Mouse (Mus musculus) kidney, embryonic 16.5 days (tissue): Measurements from ENCODE around the gene Zfp493. TPM values are rescaled to one million over a fixed set of nuclear protein-coding genes. Genes with fewer than 3 reads are reported as not detected.
"Not testable (repeated sequence)": the region's sequence is repeated elsewhere in the genome, so short reads cannot be mapped to it uniquely, and the experiment has no call there.

Experiments used
- ATAC-seq: fragments of 200-750 bp; cut with Nextera tagmentation; 2 replicates; pipeline ENCODE4 v1.8.0; 2017; ENCODE audit warnings: moderate TSS enrichment; ENCODE audit not compliant: low FRiP score, low TSS enrichment
- H3K27ac ChIP-seq: fragments of 300-500 bp; sonication (generic); 2 replicates; pipeline ENCODE4 v1.5.1; 2014; ENCODE audit warnings: low read length
- H3K27me3 ChIP-seq: fragments of 300-500 bp; sonication (generic); 2 replicates; pipeline ENCODE4 v1.6.1; 2014; ENCODE audit warnings: low read length, control low read depth, mixed read lengths; ENCODE audit not compliant: insufficient read depth
- H3K36me3 ChIP-seq: fragments of 300-500 bp; sonication (generic); 2 replicates; pipeline ENCODE4 v1.6.1; 2014; ENCODE audit warnings: low read length, control low read depth, mixed read lengths; ENCODE audit not compliant: insufficient read depth
- H3K4me1 ChIP-seq: fragments of 300-500 bp; sonication (generic); 2 replicates; pipeline ENCODE4 v1.6.1; 2014; ENCODE audit warnings: low read length, control low read depth, mixed read lengths; ENCODE audit not compliant: insufficient read depth
- H3K4me2 ChIP-seq: fragments of 300-500 bp; sonication (generic); replicated peaks from 2 replicates; pipeline ENCODE4 v1.6.1; 2014; ENCODE audit warnings: low read depth, low read length
- H3K4me3 ChIP-seq: fragments of 300-500 bp; sonication (generic); 2 replicates; pipeline ENCODE4 v1.5.1; 2014; ENCODE audit warnings: mild to moderate bottlenecking, low read length
- H3K9ac ChIP-seq: fragments of 300-500 bp; sonication (generic); replicated peaks from 2 replicates; pipeline ENCODE4 v1.6.1; 2014; ENCODE audit warnings: low read length
- H3K9me3 ChIP-seq: fragments of 300-500 bp; sonication (generic); 2 replicates; pipeline ENCODE4 v1.6.1; 2016; ENCODE audit warnings: low read length, control low read depth
- WGBS: fragments of 180-500 bp; shearing (Covaris S2); extraction: QIAGEN DNeasy Blood & Tissue Kit; methylation state at CpG from one replicate; pipeline ENCODE4 v1.1.7; 2014; 5-methylcytosine and 5-hydroxymethylcytosine counted together
- polyA plus RNA-seq: library from polyadenylated mRNA; unstranded; fragments of >200 nt; fragmentation: Nextera tagmentation; extraction: Ambion mirVana; gene quantifications from 2 replicates; pipeline ENCODE4 v1.2.1, GENCODE M21; 2015

Zfp493 gene
- 2.6 and 2.7 TPM in 2 replicates for polyA plus RNA-seq

DNA sequence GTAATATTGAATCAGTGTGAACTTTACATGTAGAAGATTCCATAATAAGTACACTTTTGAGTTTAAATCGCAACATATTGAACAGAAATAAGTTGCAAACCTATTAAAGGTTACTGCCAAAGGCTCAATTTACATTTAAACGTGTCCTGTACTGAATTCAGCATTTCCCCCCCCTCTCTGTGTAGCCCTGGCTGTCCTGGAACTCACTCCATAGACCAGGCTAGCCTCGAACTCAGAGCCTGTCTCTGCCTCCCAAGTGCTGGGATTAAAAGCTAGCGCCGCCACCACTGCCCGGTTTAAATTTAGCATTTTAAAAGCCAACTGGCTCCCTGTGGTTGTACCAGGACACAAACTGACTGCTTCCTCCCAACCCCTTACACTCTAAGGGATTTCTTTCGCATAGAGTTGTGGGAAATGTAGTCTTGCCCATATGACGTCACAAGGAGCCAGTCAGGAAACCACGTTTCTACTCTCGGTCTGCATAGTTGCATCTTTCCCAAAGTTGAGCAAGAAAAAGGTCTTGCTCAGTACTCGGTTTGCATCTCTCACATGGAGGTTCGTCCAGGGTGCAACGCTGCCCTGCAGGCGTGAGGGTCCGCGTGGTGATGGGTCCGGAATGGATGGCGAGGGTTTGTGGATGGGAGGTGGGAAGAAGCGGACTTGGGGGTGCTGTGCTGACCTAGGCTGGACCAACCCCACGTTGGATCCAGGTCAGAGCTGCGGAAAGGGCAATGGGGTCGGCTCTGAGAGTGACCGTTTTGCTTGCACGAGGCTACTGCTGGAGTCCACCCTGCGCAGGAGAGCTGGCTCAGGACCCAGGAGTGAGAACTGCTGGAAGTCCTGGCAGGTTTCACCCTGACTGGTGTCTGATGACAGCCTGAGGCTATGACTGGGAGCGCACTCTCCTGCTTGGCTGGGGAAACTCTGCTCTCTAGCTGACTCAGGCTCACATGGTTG, at the start of gene Zfp493:
Zfp493 (plus strand) TSS at position 429 of the 957 bp plus-strand sequence.
- 9% methylated on average over 26 of the region's 26 CpGs for WGBS

DNA sequence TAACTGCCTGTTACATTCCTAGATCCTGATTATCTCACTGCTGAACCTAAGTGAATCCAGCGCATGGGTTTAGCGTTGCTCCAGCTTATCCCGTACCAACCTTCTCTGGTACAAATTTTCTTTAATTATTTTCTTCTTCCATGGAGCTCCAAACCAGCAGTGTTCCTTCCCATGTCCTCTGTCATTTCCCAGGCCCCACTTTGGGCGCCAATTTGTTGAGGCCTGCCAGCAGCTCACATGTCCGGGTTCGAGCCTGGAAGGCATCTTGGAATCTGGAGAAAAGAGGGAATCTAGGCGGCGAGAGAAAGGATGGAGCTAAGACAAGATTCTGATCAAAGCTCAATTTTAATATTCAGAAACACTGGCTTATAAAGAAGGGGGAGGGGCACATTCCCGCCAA, 45.1 kb upstream of the Zfp493 start:
- not testable (repeated sequence) for H3K4me2 ChIP-seq, H3K4me3 ChIP-seq, H3K27me3 ChIP-seq, H3K27ac ChIP-seq, H3K9ac ChIP-seq, H3K4me1 ChIP-seq, ATAC-seq, H3K36me3 ChIP-seq
- H3K9me3 ChIP-seq: peaks cover 18% of the 10 kb centered on the region
- WGBS: 93% methylated on average over 9 of the region's 9 CpGs

More for the DNA sequence above, at the start of gene Zfp493:
- Histone ChIP-seq H3K9ac (peak within 1 kb of the TSS; percentile 74), H3K4me1 (0 out of 2 replicates have a peak, but pooled peaks cover 3% of the 10 kb centered on the region), H3K36me3 (no peaks in the 10 kb centered on the region), H3K9me3 (no peaks in the 10 kb centered on the region), H3K27me3 (no peaks in the 10 kb centered on the region), H3K4me2 (peak within 1 kb of the TSS; percentile 72), H3K27ac (peak within 1 kb of the TSS; percentile 50; the same call in 1 of the 2 replicates), H3K4me3 (peak within 1 kb of the TSS; percentile 69)
- ATAC-seq: peak; percentile 97

DNA sequence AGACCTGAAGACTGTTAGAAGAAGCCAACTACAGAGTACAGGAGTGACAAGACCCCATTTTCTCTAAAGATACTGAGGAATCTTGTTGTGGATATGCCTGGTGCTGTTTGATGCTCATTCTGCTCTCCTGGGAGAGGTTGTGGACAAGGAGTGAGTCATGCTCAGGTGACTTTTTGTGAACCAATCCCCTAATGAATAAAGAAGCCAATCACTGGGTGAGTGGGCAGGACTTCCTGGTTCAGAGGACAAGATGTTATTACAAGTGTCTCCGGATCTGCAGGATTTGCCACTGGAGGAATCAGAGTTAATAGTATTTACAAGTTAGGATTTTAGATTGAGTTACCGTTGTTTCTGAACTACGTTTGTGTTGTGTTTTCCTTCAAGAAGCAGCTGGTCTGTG, 36.6 kb upstream of the Zfp493 start:
- no peak overlapping the region for H3K9ac ChIP-seq
- no peak overlapping the region for H3K4me3 ChIP-seq
- WGBS: 76% methylated on average over 3 of the region's 3 CpGs
- peaks cover 7% of the 10 kb centered on the region; the same call in 1 of the 2 replicates for H3K9me3 ChIP-seq
- H3K4me2 ChIP-seq: no peak overlapping the region
- no peaks in the 10 kb centered on the region for H3K27me3 ChIP-seq
- no peaks in the 10 kb centered on the region for H3K4me1 ChIP-seq
- H3K27ac ChIP-seq: no peak overlapping the region
- peaks cover 4% of the 10 kb centered on the region for H3K36me3 ChIP-seq
- no peak for ATAC-seq

DNA sequence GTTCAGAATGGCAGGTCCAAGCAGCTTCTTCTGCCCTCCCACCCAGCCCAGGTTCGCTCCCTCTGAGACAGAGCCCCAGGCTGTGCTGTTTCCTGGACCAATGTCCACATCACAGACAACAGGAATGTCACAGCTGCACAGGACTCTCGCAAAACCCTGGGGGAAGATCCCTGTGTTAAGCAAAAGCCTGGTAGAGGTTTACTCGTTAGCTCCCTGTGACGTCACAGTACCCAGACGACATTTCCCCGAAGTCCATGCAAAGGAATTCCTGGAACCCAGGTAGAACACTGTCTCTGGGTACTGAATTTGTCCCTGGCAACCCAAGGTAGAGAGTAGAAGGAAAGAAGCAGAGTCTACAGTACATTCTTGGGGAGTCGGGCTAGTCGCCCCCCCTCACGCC, 35.6 kb upstream of the Zfp493 start:
- Histone ChIP-seq H3K4me3 (no peak overlapping the region), H3K27me3 (no peaks in the 10 kb centered on the region), H3K36me3 (peaks cover 13% of the 10 kb centered on the region), H3K9ac (no peak overlapping the region), H3K9me3 (peaks cover 11% of the 10 kb centered on the region), H3K4me2 (no peak overlapping the region), H3K27ac (no peak overlapping the region), H3K4me1 (no peaks in the 10 kb centered on the region)
- no peak for ATAC-seq
- WGBS: 94% methylated on average over 9 of the region's 9 CpGs

DNA sequence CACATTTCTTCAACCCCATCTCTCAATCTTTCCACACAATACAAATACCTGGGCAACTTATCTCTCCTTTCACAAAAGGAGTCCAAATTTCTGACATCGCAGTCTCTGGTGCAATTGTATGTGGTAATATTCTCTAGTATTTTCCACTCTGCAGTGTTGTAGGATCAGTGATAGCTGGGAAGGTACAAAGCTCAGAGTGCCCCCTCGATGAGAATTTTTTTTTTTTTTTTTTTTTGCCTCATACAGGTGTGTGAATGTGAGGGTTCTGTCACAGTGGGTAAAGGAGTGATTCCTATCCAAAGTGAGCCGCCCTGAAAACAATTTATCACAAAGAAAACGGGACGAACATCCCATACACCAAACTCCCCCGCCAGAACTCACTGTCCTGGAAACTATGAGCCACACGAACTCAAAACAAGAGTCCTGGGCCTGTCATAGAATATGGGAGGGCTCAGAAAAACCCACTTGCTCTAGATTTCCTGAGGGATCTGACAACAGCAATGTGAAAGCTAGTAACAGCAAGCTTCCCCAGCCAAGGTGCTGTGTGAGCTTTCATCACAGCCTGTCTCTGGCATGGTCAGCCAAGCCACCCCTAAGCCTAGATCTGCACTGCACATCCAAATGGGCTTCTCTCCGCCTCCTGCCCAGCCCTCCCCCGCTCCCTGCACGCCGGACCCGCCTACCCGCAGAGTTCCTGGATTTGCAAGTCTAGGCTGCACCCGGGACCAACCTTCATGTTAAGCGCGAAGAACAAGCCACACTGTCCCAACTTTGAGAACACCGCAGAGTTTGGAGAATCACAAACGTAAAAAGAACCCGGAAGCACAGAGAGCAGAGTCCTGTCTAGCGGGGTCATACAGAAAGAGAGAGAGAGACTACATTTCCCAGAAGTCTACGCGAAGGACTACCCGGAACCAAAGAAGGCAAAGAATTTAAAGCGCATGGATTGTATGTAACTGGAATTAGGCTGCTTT, 24.9 kb upstream of the Zfp493 start, which contains the start of gene Zfp85:
Zfp85 (minus strand) TSS at position 896 of the 974 bp plus-strand sequence.
- Histone ChIP-seq H3K4me3 (peak within 1 kb of the TSS; percentile 59), H3K4me2 (peak within 1 kb of the TSS; percentile 57), H3K9me3 (no peaks in the 10 kb centered on the region), H3K4me1 (peaks cover 4% of the 10 kb centered on the region; the same call in 1 of the 2 replicates), H3K27me3 (no peaks in the 10 kb centered on the region), H3K36me3 (peaks cover 5% of the 10 kb centered on the region), H3K9ac (peak within 1 kb of the TSS; percentile 58), H3K27ac (peak within 1 kb of the TSS; percentile 74)
- ATAC-seq: peak; percentile 96
- WGBS: 5% methylated on average over 24 of the region's 24 CpGs

DNA sequence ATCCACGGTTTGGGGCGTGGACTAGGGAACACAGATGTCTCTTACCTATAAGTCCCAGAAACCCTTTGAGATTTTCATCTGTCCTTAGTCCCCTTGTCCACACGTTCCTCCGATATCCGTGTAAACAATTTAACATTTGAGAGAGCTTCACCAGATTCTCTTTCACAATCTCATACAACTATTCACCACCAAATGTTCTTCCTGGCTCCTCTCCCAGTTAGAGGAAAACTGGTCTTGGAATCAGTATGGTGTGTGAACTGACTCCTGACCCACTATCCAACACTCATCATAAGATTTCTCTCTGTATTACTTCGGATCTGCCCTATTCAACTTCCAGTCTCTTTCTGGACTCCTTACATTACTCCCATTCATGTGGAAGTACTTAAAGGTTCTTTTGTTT, 23.7 kb upstream of the Zfp493 start:
- ATAC-seq: no peak
- Histone ChIP-seq H3K9me3 (no peaks in the 10 kb centered on the region), H3K36me3 (peaks cover 5% of the 10 kb centered on the region), H3K9ac (no peak overlapping the region), H3K4me1 (peaks cover 4% of the 10 kb centered on the region; the same call in 1 of the 2 replicates), H3K4me3 (no peak overlapping the region), H3K27me3 (no peaks in the 10 kb centered on the region), H3K4me2 (no peak overlapping the region), H3K27ac (no peak overlapping the region)
- WGBS: 91% methylated on average over 6 of the region's 6 CpGs

DNA sequence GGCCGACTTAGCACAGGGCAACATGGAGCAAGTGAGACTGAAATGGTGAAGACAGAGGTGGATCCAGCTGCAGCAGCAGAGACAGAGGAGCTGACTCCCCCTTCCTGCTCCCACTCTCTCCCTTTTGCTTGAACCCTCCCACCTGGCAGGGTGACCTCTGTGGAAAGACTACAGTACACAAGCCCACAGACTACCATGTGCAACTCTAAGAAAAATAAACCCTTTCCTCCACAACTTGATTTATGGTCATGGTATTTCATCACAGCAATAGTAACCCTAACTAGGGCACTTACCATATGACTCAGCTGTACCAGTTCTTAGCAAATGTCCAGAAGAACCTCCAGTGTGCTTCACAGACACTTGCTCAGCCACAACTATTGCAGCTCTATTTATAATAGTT, 19.5 kb upstream of the Zfp493 start:
- Histone ChIP-seq H3K27me3 (no peaks in the 10 kb centered on the region), H3K4me2 (no peak overlapping the region), H3K27ac (no peak overlapping the region), H3K9ac (no peak overlapping the region), H3K4me3 (no peak overlapping the region), H3K9me3 (no peaks in the 10 kb centered on the region), H3K4me1 (no peaks in the 10 kb centered on the region), H3K36me3 (no peaks in the 10 kb centered on the region)
- no peak for ATAC-seq
- WGBS: 44% methylated on average over 1 of the region's 1 CpGs

DNA sequence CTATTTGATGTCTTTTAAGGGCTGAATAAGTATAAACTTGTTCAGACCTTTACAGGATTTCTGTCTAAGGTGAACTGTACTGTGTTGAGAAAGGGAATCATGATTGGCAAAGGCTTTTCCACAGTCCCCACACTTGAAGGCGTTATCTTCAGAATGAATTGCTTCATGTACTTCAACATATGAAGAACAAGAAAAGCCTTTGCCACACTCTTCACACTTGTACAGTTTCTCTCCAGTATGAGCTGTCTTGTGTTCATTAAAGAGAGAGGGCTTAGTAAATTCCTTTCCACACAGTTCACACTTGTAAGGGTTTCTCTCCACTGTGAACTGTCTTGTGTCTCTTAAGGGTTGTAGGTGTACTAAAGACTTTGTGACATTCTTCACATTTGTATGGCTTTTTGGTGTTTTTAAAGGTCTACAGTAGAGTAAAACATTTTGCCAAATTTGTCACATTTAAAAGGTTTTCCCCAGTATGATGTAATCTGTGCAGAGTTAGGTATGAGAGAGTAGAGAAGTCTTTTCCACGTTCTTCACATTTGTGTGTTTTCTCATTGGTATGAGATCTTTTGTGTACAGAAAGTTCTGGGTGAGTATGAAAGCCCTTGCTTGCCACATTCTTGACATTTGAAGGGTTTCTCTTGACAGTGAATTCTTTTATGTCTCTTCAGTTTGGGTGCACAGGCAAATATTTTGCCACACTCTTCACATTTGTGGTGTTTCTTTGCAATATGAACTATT, 16.3 kb upstream of the Zfp493 start:
- H3K4me1 ChIP-seq: no peaks in the 10 kb centered on the region
- H3K36me3 ChIP-seq: no peaks in the 10 kb centered on the region
- no peak overlapping the region for H3K9ac ChIP-seq
- no peak for ATAC-seq
- 83% methylated on average over 2 of the region's 2 CpGs for WGBS
- H3K27me3 ChIP-seq: no peaks in the 10 kb centered on the region
- H3K9me3 ChIP-seq: no peaks in the 10 kb centered on the region
- H3K4me2 ChIP-seq: no peak overlapping the region
- H3K4me3 ChIP-seq: no peak overlapping the region
- H3K27ac ChIP-seq: no peak overlapping the region

DNA sequence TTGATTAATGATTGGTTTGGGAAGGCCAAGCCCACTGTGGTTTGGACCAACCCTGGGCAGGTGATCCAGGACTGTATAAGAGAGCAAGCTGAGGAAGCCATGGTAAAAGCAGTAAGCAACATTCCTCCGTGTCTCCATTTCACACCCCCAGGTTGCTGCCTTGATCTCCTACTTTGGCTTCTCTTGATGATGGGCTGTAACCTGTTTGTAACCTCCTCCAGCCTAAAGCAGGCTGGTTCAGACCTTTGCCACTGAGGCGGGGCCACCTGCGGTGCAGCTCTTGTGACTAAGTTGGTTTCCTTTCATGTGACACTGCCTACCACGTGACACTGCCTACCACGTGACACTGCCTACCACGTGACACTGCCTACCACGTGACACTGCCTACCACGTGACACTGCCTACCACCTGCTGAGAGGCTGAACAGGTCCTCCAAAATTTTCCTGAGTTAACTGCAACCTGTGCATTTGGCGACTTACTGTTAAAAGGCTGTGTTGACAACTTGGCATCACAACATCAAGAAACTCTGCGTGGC, 12.5 kb downstream of the Zfp493 start:
- no peak for ATAC-seq
- H3K27me3 ChIP-seq: no peaks in the 10 kb centered on the region
- no peak overlapping the region for H3K9ac ChIP-seq
- peaks cover 7% of the 10 kb centered on the region for H3K36me3 ChIP-seq
- no peak overlapping the region for H3K4me3 ChIP-seq
- H3K4me2 ChIP-seq: no peak overlapping the region
- H3K4me1 ChIP-seq: no peaks in the 10 kb centered on the region
- no peak overlapping the region for H3K27ac ChIP-seq
- 95% methylated on average over 10 of the region's 10 CpGs for WGBS
- H3K9me3 ChIP-seq: peaks cover 12% of the 10 kb centered on the region
